8 mouse cellular contexts compared by ENCODE assay signal in the genomic region with DNA sequence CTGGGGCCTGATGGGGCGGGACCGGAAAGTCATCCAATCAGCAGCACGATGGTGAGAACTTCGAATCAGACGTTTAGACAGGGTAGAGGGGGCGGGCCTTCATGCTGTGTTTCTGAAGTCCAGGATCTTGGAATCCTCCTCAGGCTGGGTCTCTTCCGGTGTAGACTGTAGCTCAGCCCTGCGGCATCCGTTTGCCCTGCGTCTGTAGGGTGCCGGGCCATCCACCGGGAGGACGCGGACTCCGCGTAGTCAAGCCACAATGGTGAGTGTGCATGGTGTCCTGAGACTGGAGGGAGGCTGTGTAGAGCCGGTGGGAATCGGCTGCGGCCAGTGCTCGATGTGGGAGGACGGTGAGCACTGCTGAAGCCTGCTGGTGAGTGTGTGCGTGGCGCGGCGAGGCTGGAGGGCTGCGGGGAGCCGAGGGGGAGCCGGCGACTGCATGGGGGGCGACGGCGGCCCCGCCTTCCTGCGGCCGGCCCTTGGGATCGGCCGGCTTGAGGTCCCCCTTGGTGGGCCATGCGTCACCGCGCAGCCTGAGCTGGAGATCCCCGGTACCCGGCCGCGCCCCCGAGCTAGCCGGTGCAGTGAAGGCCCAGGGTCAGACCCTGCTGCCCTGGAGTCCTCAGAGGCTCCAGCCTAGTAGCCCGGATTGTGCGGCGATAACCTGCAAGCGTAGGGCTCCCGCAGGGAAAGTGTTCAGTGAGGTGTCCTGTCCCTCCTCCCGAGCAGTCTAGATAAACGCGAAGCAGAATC. TPM values are rescaled to one million over a fixed set of nuclear protein-coding genes. Genes with fewer than 3 reads are reported as not detected.
DNase-seq lines count a peak whose midpoint lies in the region; ATAC-seq and TF ChIP-seq lines count a peak whose summit lies in the region.

TSS of gene D3Ertd254e (plus strand) at position 84 of the 753 bp plus-strand sequence.

- intact Hi-C loops in left cerebral cortex, adult 2 months (cut with DNase I): loop anchor here (2.0 kb wide), 1 partner anchor 84 kb away; no protein-coding TSS in a partner anchor

- H3K36me3 ChIP-seq in hindbrain, postnatal 0 days (ENCODE audit: insufficient read depth, low read length): no peaks in the 10 kb centered on the region

- no peak for TF ChIP-seq CTCF in hindbrain, postnatal 0 days (IDR thresholded peaks at IDR 0.05; ENCODE audit: low read depth)
- no peak for TF ChIP-seq CTCF in left cerebral cortex, adult 2 months (IDR thresholded peaks at IDR 0.05)

- H3K27ac ChIP-seq in hindbrain, postnatal 0 days: peak within 1 kb of the TSS; percentile 94
- H3K27ac ChIP-seq in left cerebral cortex, adult 2 months: peak within 1 kb of the TSS; percentile 94

- under 1% methylated on average over 54 of the region's 54 CpGs for WGBS in hindbrain, postnatal 0 days

- peak within 1 kb of the TSS; percentile 95 for H3K9ac ChIP-seq in hindbrain, postnatal 0 days (replicated peaks; ENCODE audit: low read length)

- peak; percentile 99 for ATAC-seq in hindbrain, postnatal 0 days
- ATAC-seq in megakaryocyte, adult 5-6 weeks (ENCODE audit: poor library complexity, severe bottlenecking): peak; percentile 98

- H3K9me3 ChIP-seq in hindbrain, postnatal 0 days (ENCODE audit: low read length): no peaks in the 10 kb centered on the region

- H3K4me1 ChIP-seq in hindbrain, postnatal 0 days (ENCODE audit: insufficient read depth, low read length): peaks cover 17% of the 10 kb centered on the region; the same call in 1 of the 2 replicates

- peak; percentile 84 for DNase-seq in T-cell, adult 2 months (ENCODE audit: low spot score)
- peak; percentile 83 to 84 for DNase-seq in cerebellum, postnatal 36 days
- peak; percentile 91 for DNase-seq in gastrocnemius, adult 18-20 months (ENCODE audit: low spot score)
- DNase-seq in hindbrain, postnatal 0 days (ENCODE audit: low spot score): peak; percentile 95
- DNase-seq in left cerebral cortex, adult 2 months (ENCODE audit: extremely low spot score in 1 of 2, low spot score in 2 of 2): peak; percentile 85 to 88
- peak; percentile 92 to 95 for DNase-seq in right cerebral cortex, adult 2 months (ENCODE audit: low spot score in 2 of 2)
- peak; percentile 90 for DNase-seq in urinary bladder, postnatal 14 days (ENCODE audit: low spot score)

- H3K4me2 ChIP-seq in hindbrain, postnatal 0 days (ENCODE audit: low read depth, low read length): peak within 1 kb of the TSS; percentile 58

- no peaks in the 10 kb centered on the region for H3K27me3 ChIP-seq in hindbrain, postnatal 0 days (ENCODE audit: insufficient read depth, low read length)

- peak within 1 kb of the TSS; percentile 95 for H3K4me3 ChIP-seq in hindbrain, postnatal 0 days (ENCODE audit: low read length)
- peak within 1 kb of the TSS; percentile 79 for H3K4me3 ChIP-seq in left cerebral cortex, adult 2 months

RNA-seq across cellular contexts. Expression of gene D3Ertd254e, which starts in this region (rescaled TPM):
- total RNA-seq in gastrocnemius, adult 18-20 months (2021): 1 to 10 TPM; 1.7 to 1.8 TPM
- total RNA-seq in hindbrain, postnatal 0 days (2014; rRNA removed): 15.7 and 17.6 TPM in 2 replicates
- 11.2 and 12.5 TPM in 2 replicates for polyA plus RNA-seq in hindbrain, postnatal 0 days (2015; fragmentation: Nextera tagmentation; extraction: Ambion mirVana)
- total RNA-seq in left cerebral cortex, adult 2 months (2021): 10 to 100 TPM; 17.7 to 19.6 TPM
- total RNA-seq in megakaryocyte, adult 5-6 weeks (2015): 2.8 and 4.4 TPM in 2 replicates
- 2.5 and 4.0 TPM in 2 replicates for total RNA-seq in megakaryocyte, adult 5-6 weeks (2017)

Comparison
In these comparisons a context has a peak if more than half of its experiments do, and no peak if none do; other contexts are left out.
1. Peak in every context shown above with its lines: DNase-seq, ATAC-seq, H3K4me3 ChIP-seq and H3K27ac ChIP-seq.